Mouse (Mus musculus): ENCODE measurements around the gene Irx3.

DNA sequence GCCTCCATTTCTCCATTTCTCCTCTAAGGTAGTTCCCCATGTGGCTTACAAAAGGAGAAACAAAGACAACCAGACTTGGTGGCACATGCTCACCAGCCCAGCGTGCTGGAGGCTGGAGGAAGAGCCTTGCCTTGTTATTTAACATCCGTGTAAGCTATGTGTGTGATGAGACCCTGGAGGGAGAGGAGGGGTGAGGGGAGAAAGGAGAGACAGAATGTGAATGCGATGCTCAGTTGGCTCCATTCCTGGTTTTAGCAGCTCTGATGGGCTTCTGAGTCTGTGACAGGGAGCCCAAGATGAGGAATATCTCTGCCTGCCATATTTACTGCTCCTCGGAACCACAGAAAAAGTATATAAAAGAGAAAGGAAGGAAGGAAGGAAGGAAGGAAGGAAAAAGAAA is 20.1 kb upstream of the Irx3 start:
- TF ChIP-seq CTCF (IDR thresholded peaks at IDR 0.05; ENCODE audit: low read depth) (no peak), EP300 (IDR thresholded peaks at IDR 0.05; ENCODE audit: low read depth) (no peak)

All from liver, postnatal 0 days (tissue).